Mouse (Mus musculus) urinary bladder, adult 2 months (tissue): ENCODE results near the gene Ankrd33b. TPM values are rescaled to one million over a fixed set of nuclear protein-coding genes. Genes with fewer than 3 reads are reported as not detected.

Experiments used
- polyA plus RNA-seq: library from polyadenylated mRNA; depleted of rRNA; stranded (reverse); fragments of >200 nt; gene quantifications from 2 replicates; pipeline ENCODE4 v1.2.3, GENCODE M21; 2012; rRNA removed

The Ankrd33b gene
- polyA plus RNA-seq, 1 experiment = 0.85 TPM

Other genes starting within 250 kb of the Ankrd33b start
- 210 and 243 TPM in 2 replicates for gene Dap, start 143.4 kb downstream of the Ankrd33b start, polyA plus RNA-seq
- gene Ropn1l, start 86.0 kb upstream of the Ankrd33b start, polyA plus RNA-seq = 1.6 and 2.4 TPM in 2 replicates
- 29.9 and 37.2 TPM in 2 replicates for gene March6, start 163.3 kb upstream of the Ankrd33b start, polyA plus RNA-seq
- 57.5 and 62.9 TPM in 2 replicates for gene Cmbl, start 197.7 kb upstream of the Ankrd33b start, polyA plus RNA-seq
- gene Cct5, start 234.1 kb upstream of the Ankrd33b start, polyA plus RNA-seq = 207 and 215 TPM in 2 replicates
- gene Fam173b, start 234.1 kb upstream of the Ankrd33b start, polyA plus RNA-seq = 17.9 and 20.8 TPM in 2 replicates